Mouse (Mus musculus) heart, embryonic 13.5 days (tissue): ENCODE data around the gene Rad51b. TPM values are rescaled to one million over a fixed set of nuclear protein-coding genes. Genes with fewer than 3 reads are reported as not detected.
A peak's percentile ranks its signal among the peaks of the same experiment; 100 is the strongest.

ENCODE experiments used
- ATAC-seq: fragments of 200-750 bp; cut with Nextera tagmentation; 2 replicates; pipeline ENCODE4 v1.8.0; 2017; ENCODE audit warnings: moderate TSS enrichment; ENCODE audit not compliant: insufficient number of reproducible peaks, low FRiP score, low TSS enrichment; ENCODE audit errors: extremely low read depth
- H3K27ac ChIP-seq: fragments of 300-500 bp; sonication (generic); replicated peaks from 2 replicates; pipeline ENCODE4 v1.5.1; 2015; ENCODE audit warnings: moderate library complexity, mild to moderate bottlenecking, inconsistent platforms
- H3K27me3 ChIP-seq: fragments of 300-500 bp; sonication (generic); replicated peaks from 2 replicates; pipeline ENCODE4 v1.6.1; 2015; ENCODE audit warnings: mild to moderate bottlenecking, inconsistent platforms
- H3K36me3 ChIP-seq: fragments of 300-500 bp; sonication (generic); 2 replicates; pipeline ENCODE4 v1.6.1; 2015; ENCODE audit warnings: mild to moderate bottlenecking, inconsistent platforms
- H3K4me1 ChIP-seq: fragments of 300-500 bp; sonication (generic); 2 replicates; pipeline ENCODE4 v1.6.1; 2015; ENCODE audit warnings: inconsistent platforms
- H3K4me2 ChIP-seq: fragments of 300-500 bp; sonication (generic); 2 replicates; pipeline ENCODE4 v1.6.1; 2015; ENCODE audit warnings: inconsistent platforms, mild to moderate bottlenecking, moderate library complexity
- H3K4me3 ChIP-seq: fragments of 300-500 bp; sonication (generic); 2 replicates; pipeline ENCODE4 v1.5.1; 2015; ENCODE audit warnings: moderate library complexity, mild to moderate bottlenecking, inconsistent platforms
- H3K9ac ChIP-seq: fragments of 300-500 bp; sonication (generic); 2 replicates; pipeline ENCODE4 v1.6.1; 2015; ENCODE audit warnings: inconsistent platforms, mild to moderate bottlenecking, moderate library complexity
- H3K9me3 ChIP-seq: fragments of 300-500 bp; sonication (generic); 2 replicates; pipeline ENCODE4 v1.6.1; 2016; ENCODE audit warnings: inconsistent platforms
- WGBS: fragments of 180-500 bp; shearing (Covaris S2); methylation state at CpG from one replicate; pipeline ENCODE4 v1.1.7; 2015; ENCODE audit warnings: mixed read lengths; 5-methylcytosine and 5-hydroxymethylcytosine counted together
- polyA plus RNA-seq: library from polyadenylated mRNA; unstranded; fragments of >200 nt; fragmentation: Nextera tagmentation; extraction: Ambion mirVana; gene quantifications from 2 replicates; pipeline ENCODE4 v1.2.1, GENCODE M21; 2015

The Rad51b gene
- polyA plus RNA-seq, 1 experiment from 2014 or later = 4.8 TPM

- no peaks in the 10 kb centered on the region for H3K9me3 ChIP-seq
- WGBS = 88% methylated on average over 3 of the region's 3 CpGs
These were observed 474.7 kb downstream of the Rad51b start for GRCm38 (mm10) chr12:79771741-79772140.

DNA sequence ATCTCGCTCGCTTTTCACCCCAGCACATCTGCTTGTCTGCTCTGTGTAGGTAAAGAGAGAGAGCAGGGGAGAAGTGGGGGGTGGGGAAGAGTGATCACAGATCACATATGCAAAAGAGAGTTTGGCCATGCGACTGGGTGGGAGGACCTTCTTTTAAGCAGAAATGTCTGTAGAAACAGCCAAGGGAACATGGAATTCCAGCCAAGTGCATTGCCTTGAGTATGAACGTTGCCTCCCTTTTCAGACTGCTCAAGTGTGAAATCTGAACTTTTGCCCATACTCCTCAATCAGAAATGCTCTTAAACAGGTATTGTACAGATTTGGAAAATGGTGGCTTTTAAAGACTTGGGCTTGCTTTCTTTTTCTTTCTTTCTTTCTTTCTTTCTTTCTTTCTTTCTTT lies 476.2 kb downstream of the Rad51b start:
- Histone ChIP-seq H3K4me2 (no peak overlapping the region), H3K4me3 (no peak overlapping the region), H3K9ac (no peak overlapping the region), H3K27me3 (no peaks in the 10 kb centered on the region), H3K27ac (no peak overlapping the region), H3K9me3 (no peaks in the 10 kb centered on the region), H3K4me1 (peaks cover 22% of the 10 kb centered on the region), H3K36me3 (0 out of 2 replicates have a peak, but pooled peaks cover 2% of the 10 kb centered on the region)
- WGBS = 76% methylated on average over 4 of the region's 4 CpGs
- ATAC-seq = no peak

More at GRCm38 (mm10) chr12:79771741-79772140, 474.7 kb downstream of the Rad51b start:
- no peak for ATAC-seq
- Histone ChIP-seq H3K27ac (no peak overlapping the region), H3K4me3 (no peak overlapping the region), H3K4me2 (no peak overlapping the region), H3K36me3 (0 out of 2 replicates have a peak, but pooled peaks cover 2% of the 10 kb centered on the region), H3K4me1 (peaks cover 24% of the 10 kb centered on the region), H3K27me3 (no peaks in the 10 kb centered on the region), H3K9ac (no peak overlapping the region)

- no peak for ATAC-seq
- Histone ChIP-seq H3K27ac (peak overlapping the region; percentile 61), H3K4me3 (no peak overlapping the region), H3K4me2 (no peak overlapping the region), H3K4me1 (peaks cover 22% of the 10 kb centered on the region), H3K9me3 (no peaks in the 10 kb centered on the region), H3K9ac (no peak overlapping the region), H3K27me3 (no peaks in the 10 kb centered on the region), H3K36me3 (0 out of 2 replicates have a peak, but pooled peaks cover 2% of the 10 kb centered on the region)
- 65% methylated on average over 4 of the region's 4 CpGs for WGBS
These were observed 477.5 kb downstream of the Rad51b start for GRCm38 (mm10) chr12:79774571-79774970.

- ATAC-seq = no peak
- Histone ChIP-seq H3K27me3 (no peaks in the 10 kb centered on the region), H3K9ac (no peak overlapping the region), H3K36me3 (0 out of 2 replicates have a peak, but pooled peaks cover 2% of the 10 kb centered on the region), H3K9me3 (no peaks in the 10 kb centered on the region), H3K4me3 (no peak overlapping the region), H3K4me2 (no peak overlapping the region), H3K4me1 (peaks cover 21% of the 10 kb centered on the region), H3K27ac (no peak overlapping the region)
- 82% methylated on average over 5 of the region's 5 CpGs for WGBS
These were observed 479.7 kb downstream of the Rad51b start for GRCm38 (mm10) chr12:79776828-79777227.

GRCm38 (mm10) chr12:79780745-79781144 lies 483.7 kb downstream of the Rad51b start:
- no peak overlapping the region for H3K4me3 ChIP-seq
- H3K4me1 ChIP-seq = peaks cover 9% of the 10 kb centered on the region
- H3K36me3 ChIP-seq = no peaks in the 10 kb centered on the region
- H3K27me3 ChIP-seq = no peaks in the 10 kb centered on the region
- H3K4me2 ChIP-seq = no peak overlapping the region
- H3K27ac ChIP-seq = peak overlapping the region; percentile 51
- no peak for ATAC-seq
- 57% methylated on average over 2 of the region's 2 CpGs for WGBS
- no peaks in the 10 kb centered on the region; the same call in 1 of the 2 replicates for H3K9me3 ChIP-seq
- no peak overlapping the region for H3K9ac ChIP-seq

DNA sequence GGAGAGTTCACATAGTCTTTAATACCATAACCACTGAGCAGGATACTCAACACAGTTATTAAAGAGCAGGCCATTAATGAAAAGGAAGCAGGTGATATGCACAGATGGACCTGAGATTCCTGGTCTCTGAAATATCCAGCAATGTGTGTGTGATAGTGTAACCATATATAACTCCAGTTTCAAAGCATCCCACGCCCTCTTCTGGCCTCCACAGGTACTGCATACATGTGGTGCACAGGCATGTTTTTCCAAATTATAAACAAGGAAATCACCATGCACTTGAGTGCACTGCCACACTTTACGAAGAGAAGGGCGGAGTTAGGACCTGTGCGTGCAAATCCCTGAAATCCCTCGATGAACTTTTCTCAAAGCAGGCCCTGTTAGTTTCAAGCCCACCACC lies 484.7 kb downstream of the Rad51b start:
- Histone ChIP-seq H3K4me3 (no peak overlapping the region), H3K4me1 (0 out of 2 replicates have a peak, but pooled peaks cover 6% of the 10 kb centered on the region), H3K9me3 (no peaks in the 10 kb centered on the region; the same call in 1 of the 2 replicates), H3K36me3 (no peaks in the 10 kb centered on the region), H3K9ac (no peak overlapping the region), H3K27ac (no peak overlapping the region), H3K27me3 (no peaks in the 10 kb centered on the region), H3K4me2 (no peak overlapping the region)
- no peak for ATAC-seq
- WGBS = 78% methylated on average over 5 of the region's 5 CpGs

DNA sequence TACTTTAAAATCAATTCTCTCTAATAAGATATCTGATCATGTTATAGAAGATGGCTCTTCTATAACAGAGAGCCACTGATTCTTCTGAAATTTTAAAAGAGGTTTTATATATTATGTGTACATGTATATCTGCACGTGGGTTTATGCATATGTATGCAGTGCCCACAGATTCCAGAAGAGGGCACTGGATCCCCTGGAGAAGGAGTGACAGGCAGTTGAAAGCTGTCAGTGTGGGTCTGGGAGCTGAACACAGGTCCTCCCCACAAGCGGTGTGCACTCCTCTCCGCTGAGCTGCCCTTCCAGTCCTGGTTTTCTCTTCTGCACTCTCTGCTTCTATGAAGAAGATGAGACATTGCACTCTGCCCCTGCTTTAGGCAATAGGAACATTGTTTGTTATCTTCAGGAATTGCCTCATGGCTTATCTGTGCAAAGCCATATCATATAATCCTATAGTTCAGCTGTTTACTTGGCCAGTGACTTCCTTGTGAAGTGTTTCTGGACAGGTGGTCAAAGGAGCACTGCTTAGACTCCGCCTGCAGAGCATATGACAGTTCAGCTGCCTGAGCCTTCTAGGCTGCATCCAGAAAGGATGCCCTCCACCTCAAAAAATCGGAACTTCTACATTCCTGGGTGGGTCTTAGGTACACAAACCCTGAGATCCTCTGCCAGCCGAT lies 485.5 kb downstream of the Rad51b start:
- Histone ChIP-seq H3K27ac (no peak overlapping the region), H3K36me3 (no peaks in the 10 kb centered on the region), H3K9me3 (no peaks in the 10 kb centered on the region; the same call in 1 of the 2 replicates), H3K9ac (no peak overlapping the region), H3K4me3 (no peak overlapping the region), H3K4me2 (no peak overlapping the region), H3K4me1 (0 out of 2 replicates have a peak, but pooled peaks cover 6% of the 10 kb centered on the region), H3K27me3 (no peaks in the 10 kb centered on the region)
- WGBS = 87% methylated on average over 6 of the region's 6 CpGs
- ATAC-seq = no peak

DNA sequence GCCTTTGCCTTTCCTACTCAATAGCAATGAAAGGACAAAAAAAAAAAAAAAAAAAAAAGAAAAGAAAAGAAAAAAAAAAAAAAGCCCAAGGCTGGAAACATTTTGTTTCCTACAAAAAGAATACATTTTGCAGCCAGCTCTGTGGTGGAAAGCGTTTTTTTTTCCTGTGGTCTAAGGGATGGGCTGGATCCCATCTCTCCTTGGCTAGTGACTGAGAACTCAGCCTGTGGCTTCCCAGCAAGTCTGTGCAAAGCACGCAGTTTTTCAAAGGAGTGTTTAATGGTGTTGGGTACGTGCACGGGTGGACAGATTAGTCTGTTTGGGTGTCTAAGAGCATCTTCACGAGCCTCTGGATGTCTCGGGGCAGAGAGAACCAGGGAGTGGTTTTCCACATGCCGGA lies 487.1 kb downstream of the Rad51b start:
- H3K9ac ChIP-seq = no peak overlapping the region
- 0 out of 2 replicates have a peak, but pooled peaks cover 6% of the 10 kb centered on the region for H3K4me1 ChIP-seq
- no peaks in the 10 kb centered on the region; the same call in 1 of the 2 replicates for H3K9me3 ChIP-seq
- no peaks in the 10 kb centered on the region for H3K27me3 ChIP-seq
- H3K4me3 ChIP-seq = no peak overlapping the region
- no peak for ATAC-seq
- 67% methylated on average over 7 of the region's 7 CpGs for WGBS
- no peak overlapping the region for H3K27ac ChIP-seq
- no peak overlapping the region for H3K4me2 ChIP-seq
- H3K36me3 ChIP-seq = no peaks in the 10 kb centered on the region

- Histone ChIP-seq H3K4me3 (no peak overlapping the region), H3K9ac (no peak overlapping the region), H3K27me3 (no peaks in the 10 kb centered on the region), H3K36me3 (no peaks in the 10 kb centered on the region), H3K9me3 (no peaks in the 10 kb centered on the region; the same call in 1 of the 2 replicates), H3K4me1 (no peaks in the 10 kb centered on the region), H3K4me2 (no peak overlapping the region), H3K27ac (no peak overlapping the region)
- no peak for ATAC-seq
- 92% methylated on average over 3 of the region's 3 CpGs for WGBS
These were observed 488.6 kb downstream of the Rad51b start for GRCm38 (mm10) chr12:79785691-79786090.

DNA sequence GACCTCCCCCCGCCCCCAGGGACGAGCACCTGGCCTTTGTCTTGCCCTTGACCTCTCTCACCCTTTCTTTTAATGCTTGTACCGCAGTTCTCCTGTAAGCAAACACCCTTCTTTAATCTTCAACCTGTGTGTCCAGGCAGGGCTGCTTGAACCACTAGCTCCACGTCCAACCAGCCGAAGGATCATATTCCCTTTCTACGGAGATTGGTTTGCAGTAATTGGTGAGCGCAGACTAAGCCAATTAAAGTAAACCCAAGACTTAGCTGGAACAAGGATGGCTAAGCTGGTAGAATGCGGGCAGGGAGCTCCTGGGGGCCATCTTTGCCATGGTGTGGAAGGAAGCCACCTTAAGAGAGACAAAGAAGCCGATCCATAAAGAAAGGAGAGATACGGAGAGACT lies 490.5 kb downstream of the Rad51b start:
- H3K9me3 ChIP-seq = no peaks in the 10 kb centered on the region; the same call in 1 of the 2 replicates
- H3K27me3 ChIP-seq = no peaks in the 10 kb centered on the region
- no peaks in the 10 kb centered on the region for H3K36me3 ChIP-seq
- H3K4me3 ChIP-seq = no peak overlapping the region
- no peak overlapping the region for H3K27ac ChIP-seq
- peaks cover 11% of the 10 kb centered on the region for H3K4me1 ChIP-seq
- 84% methylated on average over 10 of the region's 10 CpGs for WGBS
- ATAC-seq = no peak
- H3K4me2 ChIP-seq = no peak overlapping the region
- H3K9ac ChIP-seq = no peak overlapping the region

DNA sequence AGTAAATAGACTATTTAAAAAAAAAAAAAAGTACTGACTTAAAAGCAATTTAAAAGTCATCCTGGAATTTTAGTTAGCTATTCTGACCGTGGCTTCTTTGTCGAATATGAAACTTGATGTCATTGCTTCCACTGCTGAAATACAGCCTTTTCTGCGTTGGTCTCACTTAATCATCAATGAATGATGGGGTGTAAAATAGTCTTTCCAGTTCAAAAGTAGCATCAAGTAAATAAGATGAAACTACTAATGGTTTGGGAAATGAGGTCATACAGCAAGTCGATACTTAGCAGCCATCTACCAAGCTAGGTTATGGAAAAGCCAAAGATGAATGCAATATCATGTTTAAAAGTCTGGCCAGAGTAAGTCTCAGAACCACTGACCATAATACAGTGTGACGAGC lies 491.3 kb downstream of the Rad51b start:
- no peak overlapping the region for H3K4me2 ChIP-seq
- ATAC-seq = no peak
- H3K36me3 ChIP-seq = no peaks in the 10 kb centered on the region
- H3K9ac ChIP-seq = no peak overlapping the region
- no peak overlapping the region for H3K4me3 ChIP-seq
- no peaks in the 10 kb centered on the region for H3K27me3 ChIP-seq
- H3K4me1 ChIP-seq = peaks cover 16% of the 10 kb centered on the region
- WGBS = 86% methylated on average over 5 of the region's 5 CpGs
- no peaks in the 10 kb centered on the region for H3K9me3 ChIP-seq
- no peak overlapping the region for H3K27ac ChIP-seq

- ATAC-seq = no peak
- Histone ChIP-seq H3K36me3 (no peaks in the 10 kb centered on the region), H3K27ac (no peak overlapping the region), H3K4me3 (no peak overlapping the region), H3K4me2 (no peak overlapping the region), H3K4me1 (peaks cover 17% of the 10 kb centered on the region), H3K9me3 (no peaks in the 10 kb centered on the region), H3K27me3 (no peaks in the 10 kb centered on the region), H3K9ac (no peak overlapping the region)
- 81% methylated on average over 6 of the region's 6 CpGs for WGBS
These were observed 492.4 kb downstream of the Rad51b start for GRCm38 (mm10) chr12:79789481-79789880.
